Mouse (Mus musculus): ENCODE measurements at regions not wholly inside any gene's neighbourhood (a gene's known extent, or its start where the extent isn't known, plus 50 kb on each side); places are given as distances from the start of the nearest gene placed in this dataset.

DNA sequence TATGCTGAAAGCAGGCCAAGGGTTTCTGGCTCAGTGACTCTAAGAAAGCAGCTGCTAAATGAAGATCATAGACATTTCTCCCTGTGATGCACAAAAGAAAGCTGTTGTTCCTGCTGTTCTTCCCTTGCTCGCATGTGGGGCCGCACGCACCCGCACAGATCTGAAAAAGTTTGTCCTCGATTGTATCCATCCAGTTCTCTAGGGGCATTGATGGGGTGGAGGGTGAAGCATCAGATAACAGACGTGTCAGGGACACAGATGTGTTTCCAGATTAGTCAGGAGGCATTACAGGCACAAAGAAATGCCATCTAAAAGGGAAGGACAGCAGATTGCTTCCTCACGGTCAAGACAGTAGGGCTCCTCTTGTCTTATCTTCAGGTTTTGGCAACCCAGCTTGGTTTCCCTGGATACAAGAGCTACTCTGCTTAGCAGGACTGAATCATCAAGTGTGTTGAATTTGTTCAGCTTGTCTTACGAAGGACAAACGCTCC, 2001.3 kb downstream of the Pcdh9 start:
- DNase-seq (ENCODE audit: extremely low spot score in 1 of 2, low spot score in 2 of 2), result peak in 1 of 2 experiments; percentile 11
- intact Hi-C loops (cut with DNase I), result no loop called here

DNA sequence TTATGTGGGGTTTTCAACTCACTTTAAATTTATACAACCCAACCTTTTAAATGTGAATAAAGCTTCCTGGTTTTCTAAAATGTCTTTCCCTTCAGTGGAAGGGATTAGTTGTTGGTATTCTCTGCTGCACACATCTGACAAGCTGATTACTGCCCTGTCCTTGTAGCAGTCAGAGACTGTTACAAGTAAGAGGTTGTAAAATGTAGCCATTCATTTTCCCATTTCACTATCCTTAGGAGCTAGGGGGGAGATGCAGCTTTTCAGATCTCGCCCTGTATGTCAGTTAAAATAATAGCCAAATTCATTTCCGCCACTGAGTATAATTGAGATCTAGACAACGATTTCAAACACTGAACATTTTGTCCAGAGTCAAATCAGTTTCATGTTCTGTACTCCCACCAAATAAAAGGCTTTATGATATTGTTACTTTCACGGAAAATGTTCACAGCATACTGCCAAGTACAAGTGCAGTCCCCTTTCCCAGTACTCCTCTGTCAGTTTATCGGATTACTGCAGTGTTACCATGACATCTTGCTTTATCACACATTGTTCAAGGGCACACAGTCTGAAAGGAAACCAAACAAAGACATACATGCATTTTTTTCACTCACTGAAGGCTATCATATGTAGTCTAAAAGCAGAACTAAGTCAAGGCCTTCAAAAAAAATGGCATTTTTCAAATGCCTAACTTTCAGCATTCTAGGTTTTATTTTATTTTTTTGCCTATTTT, 2024.4 kb downstream of the Pcdh9 start:
- DNase-seq (ENCODE audit: extremely low spot score in 1 of 2, low spot score in 2 of 2), result no peak
- intact Hi-C loops (cut with DNase I), result no loop called here

DNA sequence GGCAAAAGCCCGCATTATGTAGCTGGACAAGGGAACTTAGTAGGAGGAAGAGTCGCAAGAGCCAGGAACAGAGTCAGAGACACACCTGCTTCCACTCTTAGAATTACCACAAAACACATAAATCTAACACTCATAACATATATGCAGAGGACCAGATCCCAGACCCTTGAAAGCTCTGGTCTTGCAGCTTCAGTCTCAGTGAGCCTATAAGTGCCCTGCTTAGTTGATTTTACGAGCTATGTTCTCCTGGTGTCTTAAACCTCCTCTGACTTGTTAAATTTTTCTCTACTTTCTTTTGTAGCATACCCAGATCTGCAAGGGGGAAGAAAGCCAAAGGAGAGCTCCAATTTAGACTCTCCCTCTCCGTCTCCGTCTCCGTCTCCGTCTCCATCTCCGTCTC, 2038.2 kb downstream of the Pcdh9 start:
- DNase-seq (ENCODE audit: extremely low spot score in 1 of 2, low spot score in 2 of 2), result no peak
- intact Hi-C loops (cut with DNase I), result no loop called here

All from left cerebral cortex, postnatal 10 days (tissue).